Mouse (Mus musculus): ENCODE measurements around the gene Trpv2. TPM values are rescaled to one million over a fixed set of nuclear protein-coding genes. Genes with fewer than 3 reads are reported as not detected.
A peak's percentile ranks its signal among the peaks of the same experiment; 100 is the strongest.

Trpv2 gene
- polyA plus RNA-seq, 1 experiment: 11.2 TPM

DNA sequence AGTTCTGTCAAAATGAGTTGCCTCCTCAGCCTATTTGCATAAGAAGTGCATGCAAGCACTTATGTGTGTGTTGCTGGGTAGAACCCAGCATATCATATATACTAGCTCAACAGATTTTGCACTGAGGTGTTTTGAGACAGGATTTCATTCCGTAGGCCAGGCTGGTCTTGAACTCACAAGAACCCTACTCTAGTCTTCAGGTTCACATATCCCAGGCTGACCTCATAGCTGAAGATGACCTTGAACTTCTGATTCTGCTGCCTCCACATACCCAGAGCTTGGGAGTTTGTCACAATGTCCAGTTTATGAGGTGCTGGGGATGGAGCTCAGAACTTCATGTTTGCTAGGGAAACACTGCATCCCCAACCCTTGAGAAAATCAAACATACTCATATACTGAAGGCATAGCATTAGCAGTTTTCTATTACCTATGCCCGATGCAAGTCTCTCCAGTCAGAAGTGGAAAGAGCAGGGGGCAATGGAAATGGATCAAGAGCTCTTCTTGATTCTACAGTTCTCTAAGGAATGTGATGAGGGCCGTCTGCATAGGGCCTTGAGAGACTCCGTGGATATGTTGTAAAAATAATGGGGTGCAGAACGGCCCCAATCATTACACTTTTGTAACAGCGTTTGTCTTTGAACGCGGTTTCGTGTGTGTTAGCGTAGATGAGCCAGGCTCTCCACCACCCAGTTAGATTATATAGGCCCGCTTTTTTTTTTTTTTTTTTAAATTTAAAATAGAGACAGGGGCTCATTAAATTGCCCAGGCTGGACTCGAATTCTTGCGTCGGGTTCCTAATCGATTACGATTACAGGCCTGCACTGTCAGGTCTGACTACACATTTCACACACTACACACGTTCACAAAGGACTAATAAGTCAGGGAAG lies 27.7 kb downstream of the Trpv2 start:
- H3K27me3 ChIP-seq (replicated peaks): no peaks in the 10 kb centered on the region
- H3K9me3 ChIP-seq: no peaks in the 10 kb centered on the region
- TF ChIP-seq FLI1 (IDR thresholded peaks at IDR 0.05; ENCODE audit: low read length) (no peak), GATA1 (IDR thresholded peaks at IDR 0.05; ENCODE audit: borderline replicate concordance, low read length) (no peak)
- peak overlapping the region; percentile 97 for H3K4me3 ChIP-seq (replicated peaks)
- H3K4me1 ChIP-seq: peaks cover 43% of the 10 kb centered on the region
- peaks cover 75% of the 10 kb centered on the region for H3K36me3 ChIP-seq (replicated peaks; ENCODE audit: low read length)

DNA sequence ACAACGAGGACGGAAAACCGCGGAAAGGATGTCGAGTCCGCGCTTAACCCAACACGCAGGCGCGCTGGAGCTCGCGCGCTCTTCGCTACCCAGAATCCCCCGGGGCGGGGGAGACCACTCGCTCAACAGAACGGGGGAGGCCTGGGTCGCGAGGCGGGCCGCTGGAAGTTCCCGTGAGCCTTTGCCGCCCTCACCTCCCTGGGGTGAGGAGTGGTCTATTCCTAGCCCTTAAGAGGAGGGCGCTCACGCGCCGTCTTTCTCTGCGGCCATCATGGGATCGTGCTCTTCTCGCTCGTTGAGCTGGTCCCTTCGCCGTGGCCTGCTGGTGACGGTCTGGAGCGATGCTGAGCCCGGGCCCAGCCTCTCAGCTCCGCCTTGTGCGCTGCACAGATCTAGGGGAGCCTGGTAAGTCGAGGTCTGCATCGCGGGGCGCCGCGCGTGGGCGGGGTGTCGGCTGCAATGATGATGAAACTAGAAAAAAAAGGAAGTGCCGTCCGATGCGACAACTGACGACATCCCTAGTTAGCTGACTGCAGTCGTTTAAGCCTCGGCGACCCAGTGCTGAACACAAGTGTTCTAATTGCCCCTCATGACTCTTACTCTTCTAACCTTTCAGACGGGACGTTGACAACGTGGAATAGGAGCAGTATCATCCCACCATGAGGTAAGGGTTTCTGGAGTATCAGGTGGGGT lies 28.5 kb downstream of the Trpv2 start:
- Histone ChIP-seq H3K27me3 (replicated peaks) (no peaks in the 10 kb centered on the region), H3K36me3 (replicated peaks; ENCODE audit: low read length) (peaks cover 77% of the 10 kb centered on the region), H3K4me1 (peaks cover 48% of the 10 kb centered on the region), H3K4me3 (replicated peaks) (peak overlapping the region; percentile 97), H3K9me3 (no peaks in the 10 kb centered on the region)
- TF ChIP-seq GATA1 (IDR thresholded peaks at IDR 0.05; ENCODE audit: borderline replicate concordance, low read length) (no peak), FLI1 (IDR thresholded peaks at IDR 0.05; ENCODE audit: low read length) (no peak)

- H3K36me3 ChIP-seq (replicated peaks; ENCODE audit: low read length): peaks cover 77% of the 10 kb centered on the region
- H3K4me3 ChIP-seq (replicated peaks): peak overlapping the region; percentile 97
- H3K9me3 ChIP-seq: no peaks in the 10 kb centered on the region
- TF ChIP-seq FLI1 (IDR thresholded peaks at IDR 0.05; ENCODE audit: low read length): no peak
- TF ChIP-seq GATA1 (IDR thresholded peaks at IDR 0.05; ENCODE audit: borderline replicate concordance, low read length): no peak
- H3K27me3 ChIP-seq (replicated peaks): no peaks in the 10 kb centered on the region
- H3K4me1 ChIP-seq: peaks cover 54% of the 10 kb centered on the region
Measured at GRCm38 (mm10) chr11:62603312-62604056, 29.2 kb downstream of the Trpv2 start.

DNA sequence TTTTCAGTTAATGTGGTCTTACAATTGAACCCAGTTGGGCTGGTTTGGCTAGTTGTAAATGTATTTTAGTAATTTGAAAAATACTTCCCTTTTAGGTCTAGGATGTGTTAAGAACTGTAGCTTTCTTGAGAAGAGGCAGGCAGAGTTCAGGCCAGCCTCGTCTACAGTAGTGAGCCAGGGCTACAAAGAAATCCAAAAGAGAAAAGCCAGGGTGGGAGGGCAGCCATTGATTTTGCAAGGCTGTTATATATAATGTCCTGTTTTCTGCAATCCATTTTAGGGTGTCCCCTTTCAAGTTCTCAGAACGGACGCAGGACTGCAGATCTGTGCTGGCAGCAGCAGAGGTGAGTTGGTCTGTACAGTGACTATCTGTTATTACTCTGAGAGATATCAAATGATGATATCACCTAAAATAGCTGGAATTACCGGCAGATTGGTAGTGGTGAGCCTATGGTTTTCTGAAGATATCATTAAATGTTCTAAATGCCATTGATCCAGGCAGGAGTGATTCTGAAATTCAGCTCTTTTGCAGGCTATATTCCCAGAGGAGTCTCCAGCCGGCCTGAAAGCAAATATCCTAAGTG lies 29.9 kb downstream of the Trpv2 start:
- Histone ChIP-seq H3K9me3 (no peaks in the 10 kb centered on the region), H3K27me3 (replicated peaks) (no peaks in the 10 kb centered on the region), H3K36me3 (replicated peaks; ENCODE audit: low read length) (peaks cover 78% of the 10 kb centered on the region), H3K4me3 (replicated peaks) (peak overlapping the region; percentile 97), H3K4me1 (peaks cover 62% of the 10 kb centered on the region)
- no peak for TF ChIP-seq FLI1 (IDR thresholded peaks at IDR 0.05; ENCODE audit: low read length)
- TF ChIP-seq GATA1 (IDR thresholded peaks at IDR 0.05; ENCODE audit: borderline replicate concordance, low read length): no peak

- no peaks in the 10 kb centered on the region for H3K9me3 ChIP-seq
- H3K27me3 ChIP-seq (replicated peaks): no peaks in the 10 kb centered on the region
- peaks cover 75% of the 10 kb centered on the region for H3K36me3 ChIP-seq (replicated peaks; ENCODE audit: low read length)
- peak overlapping the region; percentile 40 for H3K4me3 ChIP-seq (replicated peaks)
- TF ChIP-seq GATA1 (IDR thresholded peaks at IDR 0.05; ENCODE audit: borderline replicate concordance, low read length) (no peak), FLI1 (IDR thresholded peaks at IDR 0.05; ENCODE audit: low read length) (no peak)
- peaks cover 65% of the 10 kb centered on the region for H3K4me1 ChIP-seq
Measured at GRCm38 (mm10) chr11:62604886-62605618, 30.8 kb downstream of the Trpv2 start.

DNA sequence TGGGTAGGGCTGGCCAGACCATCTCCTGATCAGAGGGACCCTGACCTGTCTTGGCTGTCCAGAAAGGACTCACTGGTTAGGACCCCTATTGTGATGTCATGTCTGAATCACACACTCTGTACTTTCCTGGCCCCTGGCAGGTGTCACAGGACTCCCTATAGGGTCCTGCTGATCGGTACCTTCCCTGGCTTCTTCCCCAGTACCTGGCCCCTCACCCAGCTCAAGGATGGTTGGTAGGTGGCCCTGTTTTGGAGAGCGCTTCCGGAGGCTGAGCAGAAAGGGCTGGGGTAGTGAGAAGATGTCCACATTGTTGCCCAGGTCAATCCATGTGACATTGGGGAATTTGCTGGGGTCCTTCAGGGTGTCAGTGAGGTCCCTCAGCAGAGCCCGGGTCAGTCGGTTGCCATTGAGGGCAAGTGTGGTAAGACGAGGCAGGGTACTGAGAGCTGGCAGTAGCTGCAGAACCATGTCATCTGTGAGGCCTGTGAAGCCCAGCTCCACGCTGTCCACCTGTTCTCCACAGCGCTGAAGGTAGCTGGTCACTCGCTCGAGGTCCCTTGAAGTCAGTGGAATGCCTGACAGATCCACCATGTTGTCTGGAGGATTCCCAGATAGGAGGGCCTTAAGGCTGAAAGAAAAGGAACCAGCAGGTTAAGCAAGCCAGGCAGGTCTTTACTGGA lies 31.5 kb downstream of the Trpv2 start:
- H3K4me3 ChIP-seq (replicated peaks): peak overlapping the region; percentile 31
- H3K27me3 ChIP-seq (replicated peaks): no peaks in the 10 kb centered on the region
- H3K36me3 ChIP-seq (replicated peaks; ENCODE audit: low read length): peaks cover 74% of the 10 kb centered on the region
- TF ChIP-seq FLI1 (IDR thresholded peaks at IDR 0.05; ENCODE audit: low read length) (no peak), GATA1 (IDR thresholded peaks at IDR 0.05; ENCODE audit: borderline replicate concordance, low read length) (no peak)
- peaks cover 65% of the 10 kb centered on the region for H3K4me1 ChIP-seq
- no peaks in the 10 kb centered on the region for H3K9me3 ChIP-seq

DNA sequence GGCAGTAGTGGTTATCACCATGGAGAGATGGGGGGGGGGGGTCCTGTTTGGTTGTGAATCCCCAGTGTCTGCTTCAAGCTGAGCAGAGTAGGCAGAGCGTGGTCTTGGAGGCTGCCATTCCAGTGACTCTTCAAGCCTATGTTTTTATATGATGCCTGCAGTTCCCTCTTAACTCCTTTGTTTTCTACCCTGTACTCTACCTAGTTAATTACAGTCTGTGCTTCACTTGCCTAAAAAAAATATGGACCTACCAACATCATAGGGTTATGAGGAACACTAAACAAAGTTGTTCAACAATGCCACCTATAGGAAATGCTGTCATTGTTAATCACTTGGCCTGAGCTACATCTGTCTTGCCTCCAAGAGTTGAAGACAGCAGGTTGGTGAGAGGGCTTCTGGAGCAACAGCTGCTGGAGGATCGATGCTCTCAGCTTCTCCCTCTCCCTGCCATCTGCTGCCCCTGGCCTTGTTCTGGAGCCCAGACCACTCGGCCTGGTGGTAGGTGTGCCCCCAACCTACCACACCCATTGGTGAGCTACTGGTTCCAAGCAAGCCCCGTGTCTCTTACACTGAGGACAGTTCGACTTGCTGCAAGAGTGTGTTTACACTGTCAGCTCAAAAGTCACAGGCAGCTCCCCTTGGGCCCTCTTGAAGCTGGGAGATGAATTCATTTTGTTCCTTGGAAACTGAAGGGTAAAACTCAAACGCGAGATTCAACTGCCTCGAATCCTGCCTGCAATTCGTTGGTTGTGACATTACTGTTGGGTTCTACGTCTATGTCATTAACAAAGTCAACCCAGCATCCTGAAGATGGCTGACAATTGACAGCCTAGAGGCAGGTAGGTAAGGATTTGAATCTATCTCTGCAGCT lies 32.2 kb downstream of the Trpv2 start:
- H3K27me3 ChIP-seq (replicated peaks): no peaks in the 10 kb centered on the region
- peaks cover 66% of the 10 kb centered on the region for H3K36me3 ChIP-seq (replicated peaks; ENCODE audit: low read length)
- TF ChIP-seq GATA1 (IDR thresholded peaks at IDR 0.05; ENCODE audit: borderline replicate concordance, low read length) (no peak), FLI1 (IDR thresholded peaks at IDR 0.05; ENCODE audit: low read length) (no peak)
- H3K4me3 ChIP-seq (replicated peaks): no peak overlapping the region
- H3K9me3 ChIP-seq: no peaks in the 10 kb centered on the region
- peaks cover 64% of the 10 kb centered on the region for H3K4me1 ChIP-seq

Data from megakaryocyte, embryonic 14.5 days (primary cell).